Mouse (Mus musculus): ENCODE measurements around the gene Mtmr11.
"Not testable (repeated sequence)": the region's sequence is repeated elsewhere in the genome, so short reads cannot be mapped to it uniquely, and the experiment has no call there.

Gene Mtmr11

DNA sequence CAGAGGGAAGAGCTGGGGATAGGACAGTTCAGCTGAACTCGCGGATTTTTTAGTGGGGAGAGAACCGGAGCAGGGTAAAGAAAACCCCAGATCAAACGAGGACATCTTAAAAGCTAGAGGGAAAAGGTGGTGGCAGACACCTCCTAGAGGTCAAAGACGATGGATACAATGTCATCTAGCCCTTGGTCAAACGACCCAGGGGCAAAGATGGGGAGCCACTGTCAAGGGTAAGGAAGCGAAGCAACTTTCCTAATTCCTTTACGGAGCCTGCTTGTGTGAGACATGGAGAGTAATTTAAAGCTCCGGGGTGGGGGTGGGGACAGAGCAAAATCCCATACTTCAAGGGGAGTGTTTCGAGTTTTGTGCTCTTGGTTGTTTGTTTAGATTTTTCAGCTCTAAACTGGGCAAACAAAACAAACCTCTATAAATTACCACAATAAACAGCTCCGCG lies 57.4 kb downstream of the Mtmr11 start:
- DNase-seq (ENCODE audit: low spot score): peak; percentile 54

DNA sequence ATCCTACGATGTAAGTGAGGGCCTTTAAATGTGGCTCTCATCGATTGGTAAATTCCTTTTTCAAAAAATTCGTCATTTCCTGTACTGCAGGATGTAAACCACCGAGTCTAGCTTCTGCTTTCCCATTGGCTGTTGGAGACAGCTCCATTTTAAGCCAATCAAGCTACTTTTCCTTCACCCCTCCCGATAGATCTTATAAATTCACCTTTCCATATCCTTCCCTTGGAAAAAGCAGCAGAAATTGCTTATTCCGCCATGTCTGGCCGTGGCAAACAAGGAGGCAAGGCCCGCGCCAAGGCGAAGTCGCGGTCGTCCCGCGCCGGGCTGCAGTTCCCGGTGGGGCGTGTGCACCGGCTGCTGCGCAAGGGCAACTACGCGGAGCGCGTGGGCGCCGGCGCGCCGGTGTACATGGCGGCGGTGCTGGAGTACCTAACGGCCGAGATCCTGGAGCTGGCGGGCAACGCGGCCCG lies 57.9 kb downstream of the Mtmr11 start, which contains the start of the genes Bola1 and Hist2h2ab:
TSS of gene Bola1 (minus strand) at position 49 of the 470 bp plus-strand sequence.
TSS of gene Hist2h2ab (plus strand) at position 205 of the 470 bp plus-strand sequence.
- peak; percentile 80 for DNase-seq (ENCODE audit: low spot score)

DNA sequence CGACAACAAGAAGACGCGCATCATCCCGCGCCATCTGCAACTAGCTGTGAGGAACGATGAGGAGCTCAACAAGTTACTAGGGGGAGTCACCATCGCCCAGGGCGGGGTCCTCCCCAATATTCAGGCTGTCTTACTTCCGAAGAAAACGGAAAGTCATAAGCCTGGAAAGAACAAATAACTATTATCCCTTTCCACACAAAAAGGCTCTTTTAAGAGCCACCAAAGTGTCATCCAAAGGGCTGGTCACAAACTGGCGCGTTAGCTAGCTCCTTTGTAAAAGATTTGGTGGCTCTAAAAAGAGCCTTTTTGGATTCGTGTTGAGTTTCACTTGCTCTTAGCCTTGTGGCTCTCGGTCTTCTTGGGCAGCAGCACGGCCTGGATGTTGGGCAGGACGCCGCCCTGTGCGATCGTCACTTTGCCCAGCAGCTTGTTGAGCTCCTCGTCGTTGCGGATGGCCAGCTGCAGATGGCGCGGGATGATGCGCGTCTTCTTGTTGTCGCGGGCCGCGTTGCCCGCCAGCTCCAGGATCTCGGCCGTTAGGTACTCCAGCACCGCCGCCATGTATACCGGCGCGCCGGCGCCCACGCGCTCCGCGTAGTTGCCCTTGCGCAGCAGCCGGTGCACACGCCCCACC lies 58.4 kb downstream of the Mtmr11 start:
- DNase-seq (ENCODE audit: low spot score): not testable (repeated sequence)

DNA sequence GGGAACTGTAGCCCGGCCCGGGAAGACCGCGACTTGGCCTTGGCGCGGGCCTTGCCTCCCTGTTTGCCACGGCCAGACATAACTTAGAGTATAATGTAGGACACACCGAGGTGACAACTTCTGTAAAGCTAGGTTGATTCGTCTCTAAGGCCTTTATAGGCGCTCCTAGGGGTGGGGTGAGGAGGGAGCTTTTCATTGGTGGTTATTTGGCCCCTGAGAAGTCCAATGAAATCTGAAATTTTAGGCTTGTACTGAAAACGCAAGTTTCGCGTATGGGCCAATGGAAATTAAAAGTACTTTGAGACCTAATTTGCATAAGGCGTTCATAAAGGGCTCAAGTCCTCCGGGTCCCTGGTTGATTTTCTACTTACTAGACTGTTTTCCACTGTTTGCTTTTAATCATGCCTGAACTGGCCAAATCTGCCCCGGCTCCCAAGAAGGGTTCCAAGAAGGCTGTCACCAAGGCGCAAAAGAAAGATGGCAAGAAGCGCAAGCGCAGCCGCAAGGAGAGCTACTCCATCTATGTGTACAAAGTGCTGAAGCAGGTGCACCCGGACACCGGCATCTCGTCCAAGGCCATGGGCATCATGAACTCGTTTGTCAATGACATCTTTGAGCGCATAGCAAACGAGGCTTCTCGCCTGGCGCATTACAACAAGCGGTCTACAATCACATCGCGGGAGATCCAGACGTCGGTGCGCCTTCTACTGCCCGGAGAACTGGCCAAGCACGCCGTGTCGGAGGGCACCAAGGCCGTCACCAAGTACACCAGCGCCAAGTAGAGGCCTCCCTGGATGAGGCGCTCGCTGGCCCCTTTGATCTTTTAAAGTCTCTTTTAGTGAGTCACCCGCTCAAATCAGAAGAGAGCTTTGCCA lies 59.2 kb downstream of the Mtmr11 start, which contains the start of the genes Hist2h2ac and Hist2h2be:
TSS of gene Hist2h2ac (minus strand) at position 116 of the 875 bp plus-strand sequence.
TSS of gene Hist2h2be (plus strand) at position 355 of the 875 bp plus-strand sequence.
- DNase-seq (ENCODE audit: low spot score): peak; percentile 85

Data from T-cell, adult 2 months (primary cell).